Mouse (Mus musculus): ENCODE measurements around the gene Rapgef4. TPM values are rescaled to one million over a fixed set of nuclear protein-coding genes. Genes with fewer than 3 reads are reported as not detected.
A peak's percentile ranks its signal among the peaks of the same experiment; 100 is the strongest.
"Not testable (repeated sequence)": the region's sequence is repeated elsewhere in the genome, so short reads cannot be mapped to it uniquely, and the experiment has no call there.

Rapgef4 gene
- polyA plus RNA-seq, 2 experiments from 2014 or later, result 4.0 to 8.2 TPM

DNA sequence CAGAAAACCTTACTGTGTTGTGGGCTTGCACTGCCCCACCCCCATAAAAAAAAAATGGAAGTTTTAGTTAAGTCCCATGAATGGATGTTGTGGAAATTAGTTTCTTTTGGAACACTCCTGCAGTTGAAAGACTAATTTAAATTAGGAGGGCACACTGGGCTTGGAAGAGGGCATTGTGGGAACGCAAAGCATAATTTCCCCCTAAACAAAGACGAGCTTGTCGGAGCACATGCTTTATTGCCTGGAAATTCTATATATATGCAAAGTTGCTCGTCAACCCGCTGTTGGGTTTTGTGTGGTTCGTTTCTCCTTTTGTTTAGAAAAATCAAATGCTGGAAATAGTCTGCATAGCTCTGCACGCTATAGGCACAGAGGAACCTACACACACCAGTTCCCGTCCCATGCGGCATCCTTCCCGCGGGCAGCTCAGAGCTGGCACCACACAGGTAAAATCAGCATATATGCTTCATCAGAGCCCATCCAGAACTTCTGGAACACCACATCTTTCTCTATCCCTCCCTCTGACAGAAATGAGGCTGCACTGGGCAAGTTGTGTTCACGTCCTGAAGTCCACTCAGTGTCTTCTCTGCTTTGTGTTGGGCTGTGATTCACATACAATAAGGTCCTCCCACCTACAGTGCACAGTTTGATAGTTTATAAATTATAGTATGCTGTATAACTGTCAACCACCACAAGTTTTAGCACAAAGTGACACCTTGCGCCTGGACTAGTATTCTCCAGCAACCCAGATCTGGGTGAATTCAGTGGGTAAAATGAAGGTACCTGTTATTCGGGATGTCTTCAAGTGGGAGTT is 141.6 kb downstream of the Rapgef4 start:
- no peak for ATAC-seq

DNA sequence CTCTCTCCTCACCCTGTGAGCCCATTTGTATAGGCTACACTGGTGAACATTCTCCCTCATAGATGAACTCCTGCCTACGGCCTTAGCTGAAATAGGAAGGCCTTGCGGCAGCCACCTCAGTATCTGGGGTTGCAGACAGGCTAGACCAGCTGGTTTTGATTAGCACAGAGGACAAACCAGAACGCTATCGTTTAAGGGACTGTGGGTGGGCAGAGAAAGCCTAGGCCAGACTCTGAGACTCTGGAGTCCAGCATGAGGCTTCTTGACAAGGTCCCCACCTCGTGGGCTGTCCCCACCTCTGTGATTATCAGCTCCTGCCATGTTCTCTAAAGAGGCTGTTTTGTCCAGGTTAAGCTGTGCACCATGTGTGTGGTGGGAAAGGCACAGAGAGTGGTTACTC is 142.8 kb downstream of the Rapgef4 start:
- no peak for ATAC-seq

DNA sequence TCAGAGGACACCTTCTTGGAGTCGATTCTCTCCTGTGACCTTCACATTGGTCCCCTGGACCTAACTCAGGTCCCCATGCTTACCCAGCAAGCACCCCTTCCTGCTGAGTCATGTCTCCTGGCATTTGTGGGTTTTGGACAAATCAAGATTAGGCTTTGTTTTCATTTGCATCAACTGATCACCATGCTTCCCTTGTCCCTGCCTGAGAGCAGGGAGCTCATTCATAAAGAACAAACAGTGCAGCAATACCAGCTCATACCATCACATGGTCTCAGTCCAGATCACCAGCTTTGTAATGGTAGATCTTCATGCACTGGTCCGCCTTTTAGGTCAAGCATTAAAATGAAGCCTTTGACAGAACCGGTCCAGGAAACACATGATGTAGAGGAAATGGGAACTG is 144.7 kb downstream of the Rapgef4 start:
- ATAC-seq, result no peak

DNA sequence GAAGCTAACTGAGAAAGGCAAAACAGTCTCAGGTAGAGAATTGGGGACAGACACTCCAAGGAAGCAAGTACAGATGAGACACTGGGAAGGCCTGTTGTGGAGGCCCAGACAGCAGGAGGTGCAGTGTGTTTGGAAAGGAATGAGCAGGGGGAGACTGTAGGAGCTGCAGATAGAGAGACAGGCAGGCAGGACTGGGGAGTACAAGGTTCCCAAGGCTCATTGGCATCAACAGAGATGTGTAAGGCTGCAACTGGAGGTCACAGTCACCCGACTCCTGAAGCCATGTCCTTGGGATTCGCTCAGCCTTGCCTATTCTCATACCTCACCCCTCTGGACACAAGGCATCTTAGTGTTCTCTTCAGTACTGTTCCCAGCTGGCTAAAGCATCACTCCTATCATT is 145.4 kb downstream of the Rapgef4 start:
- no peak for ATAC-seq

DNA sequence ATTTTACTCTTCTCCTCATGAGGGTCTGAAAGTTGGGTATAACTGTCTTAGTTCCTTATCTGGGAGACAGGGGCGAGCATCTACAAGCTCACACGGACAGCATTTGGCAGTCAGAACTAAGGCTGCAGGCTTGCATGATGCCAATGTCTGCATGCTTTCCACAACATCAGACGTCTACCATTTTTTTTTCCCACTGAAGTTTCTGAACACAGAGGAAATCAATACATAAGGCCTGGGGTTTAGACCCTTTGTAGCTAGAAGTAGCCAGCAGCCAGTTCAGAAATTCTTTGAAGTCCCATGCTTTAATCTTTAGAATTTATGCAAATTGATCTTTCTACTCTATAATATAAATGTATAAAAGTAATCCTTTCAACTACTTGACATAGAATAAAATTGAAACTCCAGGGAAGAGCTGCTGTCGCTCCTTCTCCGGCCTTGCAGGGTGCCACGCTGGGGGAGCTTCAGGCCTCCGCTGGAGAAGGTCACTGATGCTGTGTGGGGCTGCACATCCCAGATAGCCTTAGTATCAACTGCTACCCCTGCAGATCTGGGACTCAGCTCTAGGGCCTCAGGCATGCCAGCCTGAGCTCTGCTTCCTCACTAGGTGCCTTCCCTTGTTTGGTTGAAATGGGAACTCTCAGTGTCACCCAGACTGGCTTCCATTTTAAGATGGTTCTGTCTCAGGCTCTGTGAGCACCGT is 148.7 kb downstream of the Rapgef4 start:
- no peak for ATAC-seq

DNA sequence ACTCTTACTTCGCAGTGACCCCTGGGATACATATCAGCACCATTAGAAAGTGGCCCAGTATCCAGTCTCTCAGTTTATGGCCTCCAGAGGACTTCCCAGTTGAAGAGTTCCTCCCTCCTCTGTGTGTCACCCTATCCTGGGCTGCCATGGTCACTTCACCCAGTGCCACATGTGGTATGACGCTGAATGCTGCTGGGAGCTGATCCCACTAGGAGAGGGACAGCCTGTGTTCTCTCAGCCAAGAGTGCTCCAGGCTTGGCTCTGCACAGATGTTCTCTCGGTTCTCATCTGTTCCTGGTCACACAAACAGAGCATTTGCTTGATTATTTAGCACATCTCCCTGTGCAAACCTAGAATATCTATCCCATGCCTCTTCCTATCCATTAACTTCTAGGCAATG is 151.2 kb downstream of the Rapgef4 start:
- ATAC-seq, result no peak

DNA sequence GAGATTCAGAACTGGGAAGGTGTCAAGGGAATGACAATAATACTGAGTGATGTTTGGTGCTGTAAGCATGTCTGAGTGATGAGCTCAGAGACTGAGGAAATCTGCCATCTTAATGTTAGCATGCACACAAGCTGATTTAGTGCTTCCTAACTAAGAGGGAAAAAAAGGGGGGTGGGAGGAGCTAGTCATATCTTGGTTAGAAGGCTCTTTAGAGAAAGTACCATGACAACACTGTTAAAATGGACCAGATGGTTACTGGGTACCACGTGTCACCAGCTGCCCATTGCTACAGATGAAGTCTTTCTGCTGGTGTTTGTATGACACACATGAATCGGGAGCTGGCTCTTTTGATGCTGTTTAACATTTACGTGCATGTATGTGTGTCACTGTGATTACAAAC is 155.0 kb downstream of the Rapgef4 start:
- no peak for ATAC-seq

DNA sequence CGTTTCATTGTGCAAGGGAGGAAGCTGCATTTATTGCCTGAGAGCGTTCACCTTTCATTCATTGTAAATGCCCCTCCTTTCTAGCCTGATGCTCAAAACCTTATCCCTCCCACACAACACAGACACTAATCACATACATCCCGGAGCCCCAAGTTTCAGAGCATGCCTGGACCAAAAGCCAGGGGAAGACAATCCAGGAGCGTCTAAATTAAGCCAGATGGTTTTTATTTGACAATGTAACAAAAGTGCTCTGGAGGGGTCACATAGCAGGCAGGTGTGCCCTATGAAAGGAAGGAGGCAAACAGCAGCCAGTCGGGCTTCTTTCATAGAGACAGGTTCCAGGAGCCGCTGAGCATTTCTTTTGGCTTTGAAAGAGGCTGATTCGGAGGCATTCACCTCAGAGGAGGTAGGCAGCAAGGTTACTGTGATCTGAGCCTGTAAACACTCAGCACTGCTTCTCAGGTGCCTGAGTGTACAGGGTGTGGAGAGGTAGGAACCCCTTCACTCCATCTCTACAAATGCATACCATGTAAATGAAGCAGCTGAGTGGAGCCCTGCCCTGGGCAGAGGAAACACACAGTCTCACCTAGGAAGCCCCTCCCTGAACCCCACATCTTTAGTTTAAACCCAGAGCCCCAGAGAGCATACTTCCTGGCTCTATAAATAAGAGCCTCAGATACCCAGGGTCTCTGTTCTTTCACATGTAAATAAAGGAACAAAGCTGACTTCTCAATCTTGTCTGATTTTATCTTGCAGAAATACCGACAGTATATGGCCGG is 155.6 kb downstream of the Rapgef4 start:
- peak; percentile 51 for ATAC-seq

DNA sequence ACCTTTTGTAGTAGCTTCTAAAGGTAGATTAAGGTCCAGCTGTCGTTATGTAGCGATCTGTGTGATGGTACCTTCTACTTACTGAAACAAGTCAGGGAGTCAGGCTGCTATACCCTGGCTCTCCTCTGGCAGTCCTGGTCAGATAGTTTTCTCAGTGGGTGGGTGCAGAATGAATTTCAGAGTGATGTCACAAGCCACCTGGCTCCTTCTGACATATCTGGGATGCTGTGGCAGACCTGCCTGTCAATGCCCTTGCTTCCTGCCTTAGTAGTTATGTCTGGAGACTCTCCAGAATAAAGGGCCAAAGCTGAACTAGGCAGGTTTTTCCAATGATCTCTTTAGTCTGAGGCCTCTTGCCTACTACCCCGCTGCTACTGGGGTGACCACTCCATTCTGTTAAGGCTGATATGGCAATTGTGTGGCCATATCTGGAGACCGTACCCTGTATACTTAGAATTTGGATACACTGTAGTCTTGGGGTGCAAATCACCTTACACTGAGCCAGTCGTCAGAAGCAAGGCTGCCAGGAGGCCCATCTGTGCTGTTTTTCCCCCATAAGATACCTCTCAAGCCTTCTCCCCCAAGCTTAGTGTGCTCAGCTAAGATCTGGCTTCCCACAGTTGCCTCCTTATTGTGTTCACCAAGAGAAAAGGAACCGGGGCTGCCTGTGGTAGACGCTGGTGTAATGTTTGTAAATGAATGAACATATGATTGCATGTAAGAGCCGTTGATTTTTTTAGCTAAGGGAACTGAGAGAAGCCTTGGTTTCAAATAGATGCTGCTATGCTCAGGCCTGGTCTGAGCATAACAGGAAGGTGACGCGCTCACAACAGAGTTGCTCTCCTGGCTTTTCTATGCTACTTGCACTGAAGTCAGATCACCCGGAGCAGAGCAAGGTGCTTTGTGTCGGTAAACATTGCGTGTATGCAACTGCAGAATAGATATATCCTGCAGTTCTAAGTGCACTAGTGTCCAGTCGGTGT is 159.1 kb downstream of the Rapgef4 start:
- ATAC-seq, result no peak

DNA sequence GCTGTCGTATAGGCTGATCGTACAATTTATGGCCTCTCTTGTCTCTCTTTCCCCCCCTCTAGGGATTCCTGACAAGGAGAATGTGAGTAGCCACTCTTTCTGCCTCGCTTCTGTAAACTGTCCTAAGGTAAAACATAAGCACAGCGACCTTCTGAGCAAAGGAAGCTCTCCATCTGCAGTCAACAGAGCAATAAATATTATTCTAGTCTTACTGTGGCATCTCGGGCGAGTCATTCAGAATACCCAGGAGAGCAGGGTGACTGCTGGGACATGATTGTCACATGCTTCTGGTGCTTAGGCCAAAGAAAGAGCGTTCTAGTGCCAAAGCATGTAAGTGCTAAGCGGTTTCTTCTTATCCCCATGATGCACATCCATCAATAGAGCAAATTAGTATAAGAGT is 160.1 kb downstream of the Rapgef4 start:
- no peak for ATAC-seq

DNA sequence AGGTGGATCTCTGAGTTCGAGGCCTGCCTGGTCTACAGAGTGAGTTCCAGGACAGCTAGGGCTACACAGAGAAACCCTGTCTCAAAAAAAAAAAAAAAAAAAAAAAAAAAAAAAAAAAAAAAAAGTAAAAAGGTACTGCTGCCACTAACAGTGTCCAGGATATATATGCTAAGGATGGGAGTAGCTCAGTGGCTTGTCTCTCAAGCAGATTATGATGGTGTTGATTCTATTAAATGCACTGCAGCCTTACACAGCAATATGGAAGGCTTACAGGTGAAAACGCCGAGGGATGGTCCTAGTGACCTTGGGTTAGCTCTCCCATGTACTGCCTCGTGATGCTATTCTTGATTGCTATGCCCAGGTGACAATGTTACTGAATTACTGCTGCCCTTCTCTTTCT is 160.7 kb downstream of the Rapgef4 start:
- not testable (repeated sequence) for ATAC-seq

DNA sequence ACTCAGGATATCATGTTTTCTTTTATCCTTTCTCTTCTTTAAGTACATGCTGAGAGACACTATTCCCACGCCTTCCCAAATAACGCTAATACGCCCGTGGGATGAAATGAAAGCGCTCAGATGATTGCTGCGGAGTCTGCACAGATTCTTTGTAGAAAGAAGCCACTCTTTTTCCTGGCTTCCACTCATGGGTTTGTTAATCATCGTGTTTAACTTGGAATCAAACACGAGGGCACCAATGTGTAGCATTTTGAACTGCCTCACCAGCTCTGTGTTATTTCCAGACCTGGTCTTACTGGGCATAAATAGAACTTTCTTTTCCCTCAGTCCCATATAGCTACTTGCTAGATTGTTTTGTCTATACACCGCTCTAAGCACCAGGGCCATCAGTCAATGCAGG is 162.4 kb downstream of the Rapgef4 start:
- no peak for ATAC-seq

DNA sequence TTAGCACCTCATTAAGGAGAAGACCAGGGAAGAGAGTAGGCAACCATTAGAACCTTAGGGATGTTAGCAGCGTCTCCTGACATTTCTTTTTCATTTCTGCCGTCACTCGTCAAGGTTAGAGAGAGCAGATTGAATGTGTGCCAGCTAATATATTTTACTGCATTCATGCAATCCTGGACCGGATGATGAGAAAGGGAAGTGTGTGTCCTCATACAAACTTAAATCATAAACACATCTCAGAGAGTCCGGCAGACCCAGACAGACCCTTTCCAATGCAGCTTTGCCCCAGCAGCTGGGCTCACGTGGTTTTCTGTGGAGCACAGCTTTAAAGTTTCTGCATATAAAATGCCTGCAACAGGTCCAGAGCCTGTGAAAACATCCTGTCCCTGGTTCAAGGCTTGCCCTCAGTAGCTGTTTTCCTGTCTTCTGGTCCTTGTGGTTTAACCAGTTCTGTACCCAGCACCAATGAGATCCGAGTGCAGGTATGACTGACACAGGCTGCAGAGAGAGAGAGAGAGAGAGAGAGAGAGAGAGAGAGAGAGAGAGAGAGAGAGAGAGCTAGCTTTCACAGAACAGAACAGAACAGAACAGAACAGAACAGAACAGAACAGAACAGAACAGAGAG is 163.6 kb downstream of the Rapgef4 start:
- peak; percentile 83 for ATAC-seq

DNA sequence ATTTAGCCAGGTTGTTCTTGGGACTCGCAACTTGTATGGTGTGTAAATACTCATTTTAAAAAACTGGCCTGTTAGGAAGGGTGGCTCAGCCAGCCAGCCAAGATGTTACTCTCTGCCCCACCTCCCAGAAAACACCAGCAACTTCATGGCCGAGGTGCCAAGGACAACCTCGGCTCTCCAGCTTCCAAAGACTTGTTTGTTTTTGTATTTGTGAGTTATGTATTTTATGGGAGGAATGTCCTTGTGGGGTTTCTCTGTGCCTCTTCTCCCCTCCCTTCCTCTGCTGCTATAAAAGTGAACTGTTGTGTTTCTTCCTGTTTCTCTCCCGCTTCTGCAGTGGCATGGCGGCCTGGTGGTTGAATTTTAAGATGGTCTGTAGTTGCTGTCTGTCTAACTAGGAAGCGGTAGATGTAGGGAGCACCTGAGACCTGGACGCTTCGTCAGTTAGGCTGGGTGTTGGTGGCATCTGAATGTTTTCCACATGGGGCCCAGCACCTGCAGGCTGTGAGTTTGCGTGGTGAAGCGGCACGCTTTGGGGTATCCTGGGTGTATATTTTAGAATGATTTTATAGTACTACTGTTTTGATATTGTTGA is 164.3 kb downstream of the Rapgef4 start:
- peak; percentile 24 for ATAC-seq

DNA sequence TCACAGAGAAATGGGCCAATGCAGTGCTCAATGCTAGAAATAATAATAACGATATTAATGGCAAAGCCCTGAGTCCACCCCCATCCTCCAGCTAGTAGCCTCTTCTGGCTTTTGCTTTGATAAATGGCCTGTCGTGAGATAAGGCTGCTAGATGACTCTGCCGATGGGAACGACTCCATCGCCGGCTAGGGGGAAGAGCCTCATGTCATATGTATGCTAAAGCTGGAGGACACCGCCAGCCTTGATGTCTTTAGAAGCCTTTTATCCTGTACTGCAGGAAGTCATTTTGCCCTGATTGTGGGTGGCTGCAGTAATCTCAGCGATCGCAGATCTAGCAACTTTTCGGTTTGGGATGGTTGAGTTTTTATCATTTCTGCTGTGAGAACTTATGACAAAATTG is 165.0 kb downstream of the Rapgef4 start:
- peak; percentile 62 for ATAC-seq

DNA sequence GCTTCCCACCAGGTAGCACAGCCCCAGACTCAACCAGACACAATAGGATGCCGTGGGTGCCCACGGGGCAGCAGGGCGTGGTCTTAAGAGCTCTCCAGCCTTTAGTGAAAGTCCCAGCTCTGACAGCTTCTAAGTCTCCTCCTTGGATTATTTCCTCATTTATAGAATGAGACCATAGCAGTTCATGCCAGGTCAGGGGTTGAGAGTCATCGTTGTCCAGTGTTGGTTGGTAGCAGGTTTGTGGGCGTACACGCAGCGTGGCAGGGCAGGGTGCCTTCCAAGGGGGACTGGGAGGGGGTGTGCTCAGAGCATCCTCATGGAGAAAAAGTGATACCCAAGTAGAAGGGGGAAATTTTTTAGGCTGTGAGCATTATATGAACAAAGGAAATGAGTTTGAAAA is 166.2 kb downstream of the Rapgef4 start:
- ATAC-seq, result no peak

DNA sequence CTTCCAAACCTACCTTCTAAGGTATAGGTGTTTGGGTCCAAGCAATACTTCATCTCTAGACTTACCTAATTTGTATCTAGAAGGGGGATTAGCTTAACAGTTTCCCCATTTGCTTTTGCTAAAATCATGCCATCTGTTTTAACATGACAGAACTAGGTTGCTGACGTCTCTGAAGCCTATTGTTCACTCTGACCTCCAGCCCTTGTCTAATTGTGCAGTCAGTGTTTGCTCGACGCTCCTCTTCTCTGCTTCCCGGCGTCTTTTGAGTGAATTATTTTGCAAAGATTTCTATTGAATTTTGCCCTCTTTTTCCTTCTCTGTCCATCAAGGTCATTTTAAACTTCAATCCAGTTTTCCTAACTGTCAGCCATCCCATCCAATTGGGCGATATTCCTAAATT is 166.7 kb downstream of the Rapgef4 start:
- ATAC-seq, result no peak

DNA sequence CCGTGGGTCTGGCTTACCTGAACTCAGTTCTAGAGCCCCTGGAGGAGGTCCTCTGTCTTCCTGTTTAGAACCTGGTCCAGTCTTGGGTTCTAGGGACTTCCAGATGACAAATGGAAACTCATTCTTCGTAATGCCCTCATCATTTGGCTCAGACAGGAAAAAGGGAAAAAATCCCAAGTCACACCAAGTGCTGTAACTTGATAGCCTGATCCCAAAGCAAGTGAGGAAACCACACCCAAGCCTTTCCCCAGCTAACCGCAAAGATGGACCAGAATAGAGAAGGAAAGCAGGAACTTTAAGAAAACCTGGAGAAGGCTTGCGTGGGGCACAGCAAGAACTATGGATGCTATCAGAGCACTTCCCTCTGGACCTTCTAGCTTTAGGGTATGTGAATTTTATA is 167.6 kb downstream of the Rapgef4 start:
- ATAC-seq, result no peak

DNA sequence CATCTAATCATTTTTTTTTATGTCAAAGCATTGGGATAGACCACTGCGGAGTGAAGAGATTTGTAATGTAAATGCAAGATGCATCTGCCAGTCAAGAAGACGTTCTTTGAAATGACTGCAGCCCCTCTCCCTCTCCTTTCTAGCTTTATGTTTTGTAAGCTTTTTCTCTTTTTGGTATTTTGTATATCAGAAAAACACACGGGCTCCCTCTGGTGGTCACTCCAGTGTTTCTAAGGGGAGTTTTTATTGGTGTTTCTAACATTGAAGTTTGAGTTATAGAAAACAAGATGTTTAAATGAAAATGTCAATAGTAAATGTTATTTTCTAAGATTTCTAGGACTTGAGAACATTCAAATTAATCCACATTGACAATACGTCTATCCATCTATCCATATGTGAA is 168.0 kb downstream of the Rapgef4 start:
- ATAC-seq, result no peak

DNA sequence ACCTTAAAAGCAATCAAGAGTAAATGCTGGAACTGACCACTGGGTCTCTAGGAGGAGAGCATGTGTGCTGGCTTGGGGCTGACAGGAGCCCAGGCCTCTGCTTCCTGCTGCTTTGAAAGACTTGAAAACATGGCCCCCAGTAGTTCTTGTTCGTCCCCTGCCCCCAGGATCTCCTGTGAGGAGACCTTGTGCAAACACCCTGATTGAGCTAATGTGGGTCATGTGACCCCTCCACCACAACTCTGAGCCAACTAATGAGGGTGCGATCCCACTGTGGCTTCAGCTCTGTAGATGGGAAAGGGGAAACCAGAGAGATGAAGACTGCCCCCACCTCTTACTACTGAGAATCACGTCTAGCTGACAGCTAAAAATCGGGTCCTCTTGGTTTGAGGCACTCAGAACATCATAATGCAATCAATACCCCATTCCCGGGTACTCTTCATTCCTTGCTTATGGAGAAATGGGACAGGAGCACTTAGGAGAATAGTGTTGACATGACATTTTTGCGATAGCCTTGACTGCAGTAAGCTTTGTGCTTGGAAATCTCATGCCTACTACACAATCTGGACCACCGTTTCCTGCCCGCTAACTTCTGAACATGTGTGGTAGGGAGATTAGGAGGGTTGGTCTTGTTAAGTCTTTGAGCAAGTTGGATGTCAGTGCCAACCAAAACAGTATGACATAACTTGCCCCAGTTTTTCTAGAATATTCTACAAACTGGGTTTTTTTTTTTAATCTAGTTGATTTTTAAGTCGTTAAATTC is 170.9 kb downstream of the Rapgef4 start:
- ATAC-seq, result no peak

DNA sequence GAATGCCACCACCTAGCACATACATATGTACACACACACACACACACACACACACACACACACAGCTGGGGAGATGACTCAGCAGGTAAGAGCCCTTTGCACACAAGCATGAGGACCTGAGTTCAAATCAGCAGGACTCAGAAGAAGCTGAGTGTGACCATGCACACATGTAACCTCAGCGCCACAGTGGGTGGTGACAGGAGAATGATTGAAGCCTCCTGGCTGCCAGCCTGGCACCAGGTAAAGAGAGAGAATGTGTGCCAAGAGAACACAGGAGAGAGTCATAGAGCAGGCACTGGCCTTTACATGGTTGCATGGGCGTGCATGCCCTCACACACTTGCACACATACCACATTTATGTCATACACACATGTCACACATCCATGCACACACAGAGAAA is 171.7 kb downstream of the Rapgef4 start:
- no peak for ATAC-seq
